Mouse (Mus musculus): ENCODE measurements at regions not wholly inside any gene's neighbourhood (a gene's known extent, or its start where the extent isn't known, plus 50 kb on each side); places are given as distances from the start of the nearest gene placed in this dataset.

- DNase-seq (ENCODE audit: low read depth, low spot score), result peak; percentile 44
Observed at GRCm38 (mm10) chr13:33721851-33722250, 60.6 kb downstream of the Serpinb6d start.

GRCm38 (mm10) chr13:33762293-33763125, 80.7 kb downstream of the Serpinb6e start:
- peak; percentile 40 for DNase-seq (ENCODE audit: low read depth, low spot score)

GRCm38 (mm10) chr13:33763295-33763916, 79.8 kb downstream of the Serpinb6e start:
- DNase-seq (ENCODE audit: low read depth, low spot score), result no peak

All from A20 (cell line).